In the genomic region with DNA sequence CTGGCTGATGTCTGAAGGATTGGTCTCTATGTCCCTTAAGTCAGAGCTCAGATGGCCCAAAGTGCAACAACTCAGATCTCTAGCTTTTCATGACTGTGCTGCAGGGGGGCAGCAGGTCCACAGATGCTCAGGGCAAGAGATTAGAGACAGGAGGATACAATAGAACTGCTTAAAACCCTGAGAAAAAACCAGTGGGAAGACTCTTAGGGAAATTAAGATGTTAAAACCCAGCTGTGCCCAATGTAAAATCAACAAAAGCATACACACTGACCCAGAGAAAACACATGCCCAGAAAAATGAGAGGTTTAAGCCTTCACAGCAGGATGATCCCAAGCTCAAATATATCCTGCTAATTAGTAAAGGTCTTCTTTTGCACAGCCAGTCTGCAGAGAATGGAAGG, we compare ENCODE assay signal across 23 mouse cellular contexts.
A peak's percentile ranks its signal among the peaks of the same experiment; 100 is the strongest.
DNase-seq lines count a peak whose midpoint lies in the region; ATAC-seq lines count a peak whose summit lies in the region.
"Had no signal": no experiment of that assay in that cellular context is flagged by ENCODE, and none has a peak within 500 bp of the region (broad histone marks: within the 10 kb centered on the region; RNA-seq: fewer than 3 reads in every experiment).

No protein-coding gene starts in this region.

- H3K27ac ChIP-seq in hindbrain, embryonic 14.5 days = no peak overlapping the region
- H3K27ac ChIP-seq in hindbrain, embryonic 13.5 days = no peak overlapping the region
- no peak overlapping the region for H3K27ac ChIP-seq in midbrain, embryonic 14.5 days (replicated peaks; ENCODE audit: low read depth, low read length)
- H3K27ac ChIP-seq: embryonic facial prominence, embryonic 12.5 days; heart, embryonic 10.5 days; layer of hippocampus, adult 2 months; limb, embryonic 10.5 days; liver, embryonic 15.5 days; lung, embryonic 15.5 days had no signal

- H3K9me3 ChIP-seq in hindbrain, embryonic 14.5 days (ENCODE audit: control insufficient read depth, low read length) = no peaks in the 10 kb centered on the region
- H3K9me3 ChIP-seq in hindbrain, embryonic 13.5 days = no peaks in the 10 kb centered on the region
- no peaks in the 10 kb centered on the region for H3K9me3 ChIP-seq in midbrain, embryonic 14.5 days (ENCODE audit: control insufficient read depth, low read length)
- H3K9me3 ChIP-seq: embryonic facial prominence, embryonic 12.5 days; heart, embryonic 10.5 days; limb, embryonic 10.5 days; liver, embryonic 15.5 days; lung, embryonic 15.5 days; megakaryocyte, embryonic 14.5 days had no signal

- intact Hi-C loops in heart, postnatal 14 days (cut with DNase I) = no loop called here

- no peak overlapping the region for H3K4me2 ChIP-seq in hindbrain, embryonic 14.5 days (replicated peaks)
- no peak overlapping the region for H3K4me2 ChIP-seq in hindbrain, embryonic 13.5 days
- H3K4me2 ChIP-seq in midbrain, embryonic 14.5 days (ENCODE audit: low read length) = no peak overlapping the region
- H3K4me2 ChIP-seq: embryonic facial prominence, embryonic 12.5 days; liver, embryonic 15.5 days; lung, embryonic 15.5 days had no signal

- 0 out of 2 replicates have a peak, but pooled peaks have one; percentile 37 for ATAC-seq in hindbrain, embryonic 14.5 days (ENCODE audit: low FRiP score)
- ATAC-seq in hindbrain, embryonic 13.5 days (ENCODE audit: low FRiP score) = no peak
- peak; percentile 55; the same call in 1 of the 2 replicates for ATAC-seq in midbrain, embryonic 14.5 days (ENCODE audit: low FRiP score, low TSS enrichment)
- ATAC-seq: intestine, postnatal 0 days had no signal

- H3K4me1 ChIP-seq in hindbrain, embryonic 14.5 days (replicated peaks; ENCODE audit: control insufficient read depth, insufficient read depth, low read length) = no peaks in the 10 kb centered on the region
- no peaks in the 10 kb centered on the region for H3K4me1 ChIP-seq in hindbrain, embryonic 13.5 days (replicated peaks)
- H3K4me1 ChIP-seq in midbrain, embryonic 14.5 days (ENCODE audit: control insufficient read depth, insufficient read depth, low read length) = no peaks in the 10 kb centered on the region
- H3K4me1 ChIP-seq: embryonic facial prominence, embryonic 12.5 days; heart, embryonic 10.5 days; limb, embryonic 10.5 days; liver, embryonic 15.5 days; lung, embryonic 15.5 days; megakaryocyte, embryonic 14.5 days had no signal

- no peaks in the 10 kb centered on the region for H3K36me3 ChIP-seq in hindbrain, embryonic 14.5 days (replicated peaks; ENCODE audit: control insufficient read depth, insufficient read depth)
- H3K36me3 ChIP-seq in hindbrain, embryonic 13.5 days = no peaks in the 10 kb centered on the region
- no peaks in the 10 kb centered on the region for H3K36me3 ChIP-seq in midbrain, embryonic 14.5 days (ENCODE audit: control insufficient read depth, insufficient read depth, low read length)
- H3K36me3 ChIP-seq: embryonic facial prominence, embryonic 12.5 days; heart, embryonic 10.5 days; limb, embryonic 10.5 days; liver, embryonic 15.5 days; lung, embryonic 15.5 days had no signal

- no peak overlapping the region for H3K9ac ChIP-seq in hindbrain, embryonic 14.5 days
- no peak overlapping the region for H3K9ac ChIP-seq in hindbrain, embryonic 13.5 days
- no peak overlapping the region for H3K9ac ChIP-seq in midbrain, embryonic 14.5 days (replicated peaks; ENCODE audit: low read length)
- H3K9ac ChIP-seq: embryonic facial prominence, embryonic 12.5 days; liver, embryonic 15.5 days; lung, embryonic 15.5 days had no signal

- H3K27me3 ChIP-seq in hindbrain, embryonic 14.5 days (ENCODE audit: control insufficient read depth, insufficient read depth, low read length) = no peaks in the 10 kb centered on the region
- H3K27me3 ChIP-seq in hindbrain, embryonic 13.5 days = no peaks in the 10 kb centered on the region
- no peaks in the 10 kb centered on the region for H3K27me3 ChIP-seq in midbrain, embryonic 14.5 days (ENCODE audit: control insufficient read depth, insufficient read depth, low read length)
- H3K27me3 ChIP-seq: embryonic facial prominence, embryonic 12.5 days; liver, embryonic 15.5 days; lung, embryonic 15.5 days; megakaryocyte, embryonic 14.5 days had no signal

- H3K4me3 ChIP-seq in hindbrain, embryonic 14.5 days (replicated peaks; ENCODE audit: low read length) = no peak overlapping the region
- H3K4me3 ChIP-seq in hindbrain, embryonic 13.5 days = no peak overlapping the region
- H3K4me3 ChIP-seq in midbrain, embryonic 14.5 days (replicated peaks; ENCODE audit: low read depth, low read length) = no peak overlapping the region
- H3K4me3 ChIP-seq: embryonic facial prominence, embryonic 12.5 days; heart, embryonic 10.5 days; layer of hippocampus, adult 2 months; limb, embryonic 10.5 days; liver, embryonic 15.5 days; lung, embryonic 15.5 days; megakaryocyte, embryonic 14.5 days; myocyte had no signal

- peak; percentile 0 for DNase-seq in embryo, embryonic 9.5 days (ENCODE audit: extremely low spot score)
- no peak for DNase-seq in embryo, embryonic 10 days (ENCODE audit: low spot score)
- no peak for DNase-seq in hindbrain, embryonic 14.5 days (ENCODE audit: low spot score)
- DNase-seq in midbrain, embryonic 14.5 days = peak; percentile 36
- DNase-seq in adrenal gland, adult (ENCODE audit: inconsistent age in 2 of 2, low spot score in 1 of 2) = no peak
- DNase-seq in thymus, adult 18-20 months = no peak
- DNase-seq in heart, postnatal 14 days = no peak
- DNase-seq: adrenal gland, postnatal 36 days; cerebellum, adult 11 months; cerebellum, postnatal 10 days; kidney, postnatal 25 days; liver; lung, postnatal 36 days had no signal

Comparison
In these comparisons a context has a peak if more than half of its experiments do, and no peak if none do; other contexts are left out.
1. DNase-seq: peak in embryo, embryonic 9.5 days (single experiment) and midbrain, embryonic 14.5 days (single experiment); none in embryo, embryonic 10 days (single experiment), hindbrain, embryonic 14.5 days (single experiment), adrenal gland, adult (0 of 2), thymus, adult 18-20 months (0 of 2) and heart, postnatal 14 days (0 of 2).